Mouse (Mus musculus) cerebellum, adult 2 months (tissue): Measurements from ENCODE around the gene Top1.

Experiments used
- CTCF ChIP-seq: fragments of 200-500 bp; IDR thresholded peaks from 2 replicates; pipeline ENCODE4 v1.5.1; 2011; ENCODE audit warnings: low read depth, mild to moderate bottlenecking, control low read depth, low read length, moderate library complexity, borderline replicate concordance; ENCODE audit not compliant: insufficient read depth
- POLR2A ChIP-seq: fragments of 200-500 bp; IDR thresholded peaks from 2 replicates; pipeline ENCODE4 v1.6.1; 2011; ENCODE audit warnings: low read length, control low read depth, borderline replicate concordance; ENCODE audit not compliant: insufficient read depth

- TF ChIP-seq CTCF (no peak), POLR2A (no peak)
Observed at GRCm38 (mm10) chr2:160646845-160647178, 1.1 kb downstream of the Top1 start.
